Mouse (Mus musculus): ENCODE data around the gene Mapk8ip1. TPM values are rescaled to one million over a fixed set of nuclear protein-coding genes. Genes with fewer than 3 reads are reported as not detected.

The Mapk8ip1 gene
- polyA plus RNA-seq, 1 experiment from 2014 or later: 111 TPM

Small RNA genes within 50 kb of the gene (microRNA-seq; reads per million reads assigned to microRNA genes)
- not detected for gene Mir7000

Other genes with a start within 250 kb of the Mapk8ip1 start
- 32.8 and 36.0 TPM in 2 replicates for gene Pex16, start 26.6 kb downstream of the Mapk8ip1 start, polyA plus RNA-seq (2015; fragmentation: Nextera tagmentation; extraction: Ambion mirVana)
- gene Large2, start 26.4 kb downstream of the Mapk8ip1 start, polyA plus RNA-seq (2015; fragmentation: Nextera tagmentation; extraction: Ambion mirVana): 1.5 and 2.5 TPM in 2 replicates
- 8.0 and 8.9 TPM in 2 replicates for gene 1700029I15Rik, start 18.7 kb downstream of the Mapk8ip1 start, polyA plus RNA-seq (2015; fragmentation: Nextera tagmentation; extraction: Ambion mirVana)
- gene Cry2, start 32.8 kb upstream of the Mapk8ip1 start, polyA plus RNA-seq (2015; fragmentation: Nextera tagmentation; extraction: Ambion mirVana): 35.8 and 36.2 TPM in 2 replicates
- gene Slc35c1, start 59.3 kb upstream of the Mapk8ip1 start, polyA plus RNA-seq (2015; fragmentation: Nextera tagmentation; extraction: Ambion mirVana): 8.9 and 10.6 TPM in 2 replicates
- gene Chst1, start 198.4 kb upstream of the Mapk8ip1 start, polyA plus RNA-seq (2015; fragmentation: Nextera tagmentation; extraction: Ambion mirVana): 26.2 and 35.4 TPM in 2 replicates